Mouse (Mus musculus) B cell, adult (primary cell): ENCODE measurements around the gene Gm13871. TPM values are rescaled to one million over a fixed set of nuclear protein-coding genes. Genes with fewer than 3 reads are reported as not detected.

Source experiments
- total RNA-seq: library from RNA; stranded (reverse); gene quantifications from 4 replicates; pipeline ENCODE4 v1.2.4, GENCODE M21; 2023; ENCODE audit not compliant: inconsistent age

Gene Gm13871
- total RNA-seq = not detected in 4 replicates

GRCm38 (mm10) chr4:73905853-73906252, at the start of gene Gm13871:
Gene Gm13871 (minus strand): TSS chr4:73905953.

GRCm38 (mm10) chr4:73950375-73950896, 44.7 kb upstream of the Gm13871 start, which contains the start of gene 2310002L09Rik:
Gene 2310002L09Rik (minus strand): TSS chr4:73950846.

GRCm38 (mm10) chr4:73920660-73921059, 14.9 kb upstream of the Gm13871 start, which contains the start of gene Gm11756:
Gene Gm11756 (minus strand): TSS chr4:73920760.

GRCm38 (mm10) chr4:73891012-73891411, 14.7 kb downstream of the Gm13871 start, which contains the start of gene Gm11757:
Gene Gm11757 (minus strand): TSS chr4:73891112.

GRCm38 (mm10) chr4:73876166-73876565, 29.6 kb downstream of the Gm13871 start, which contains the start of gene Gm11758:
Gene Gm11758 (minus strand): TSS chr4:73876266.

Other genes with a start within 250 kb of the Gm13871 start
- not detected in 4 replicates for gene Gm11239, start 237.6 kb downstream of the Gm13871 start, total RNA-seq
- gene Gm428, start 222.4 kb downstream of the Gm13871 start, total RNA-seq = not detected in 4 replicates
- gene Rasef, start 115.0 kb downstream of the Gm13871 start, total RNA-seq = not detected in 4 replicates
- gene Gm11758, start 29.7 kb downstream of the Gm13871 start, total RNA-seq = not detected in 4 replicates
- gene Gm11757, start 14.8 kb downstream of the Gm13871 start, total RNA-seq = not detected in 4 replicates
- not detected in 4 replicates for gene Gm11756, start 14.8 kb upstream of the Gm13871 start, total RNA-seq
- gene 2310002L09Rik, start 44.9 kb upstream of the Gm13871 start, total RNA-seq = not detected in 4 replicates
- not detected in 4 replicates for gene Frmd3, start 107.5 kb upstream of the Gm13871 start, total RNA-seq